Mouse (Mus musculus): Measurements from ENCODE around the gene Fam20b. TPM values are rescaled to one million over a fixed set of nuclear protein-coding genes. Genes with fewer than 3 reads are reported as not detected.

The Fam20b gene
- 9.0 and 9.3 TPM in 2 replicates for polyA plus RNA-seq (2012)

GRCm38 (mm10) chr1:156718950-156719805 lies at the start of gene Fam20b:
Gene Fam20b, minus strand, starts transcription at chr1:156719086.

GRCm38 (mm10) chr1:156674195-156675000 lies 44.5 kb downstream of the Fam20b start, which contains the start of gene Tor3a:
Gene Tor3a, minus strand, starts transcription at chr1:156674356.

Other genes with a start within 250 kb of the Fam20b start
- 14.9 and 61.8 TPM in 2 replicates for gene Soat1, start 244.8 kb downstream of the Fam20b start, polyA plus RNA-seq (2012)
- gene Gm10031, start 195.1 kb downstream of the Fam20b start, polyA plus RNA-seq (2012) = 0.27 and 0.50 TPM in 2 replicates
- gene Abl2, start 160.3 kb downstream of the Fam20b start, polyA plus RNA-seq (2012) = 18.2 and 28.4 TPM in 2 replicates
- 23.9 and 44.8 TPM in 2 replicates for gene Tor3a, start 44.7 kb downstream of the Fam20b start, polyA plus RNA-seq (2012)
- 0.02 TPM in 2 replicates for gene Angptl1, start 119.5 kb upstream of the Fam20b start, polyA plus RNA-seq (2012)
- gene Ralgps2, start 220.5 kb upstream of the Fam20b start, polyA plus RNA-seq (2012) = 17.2 and 18.4 TPM in 2 replicates